Mouse (Mus musculus) spleen, adult 2 months (tissue): ENCODE measurements around the gene Tmem108. TPM values are rescaled to one million over a fixed set of nuclear protein-coding genes. Genes with fewer than 3 reads are reported as not detected.

Source experiments
- DNase-seq, 2 experiments: peaks; one replicate each; pipeline versions ENCODE4 v3.0.0 to v3.0.0-alpha.2; 2012 to 2021; ENCODE audit warnings: low spot score in 2 of 2, low read depth in 1 of 2
- H3K27ac ChIP-seq: fragments of 200-500 bp; 2 replicates; pipeline ENCODE4 v1.5.1; 2012; ENCODE audit warnings: low read length, inconsistent platforms; ENCODE audit not compliant: insufficient read depth
- H3K27me3 ChIP-seq: fragments of 200-500 bp; 2 replicates; pipeline ENCODE4 v1.6.1; 2012; ENCODE audit warnings: mild to moderate bottlenecking, moderate library complexity, low read length, inconsistent platforms; ENCODE audit not compliant: control insufficient read depth, insufficient read depth
- H3K36me3 ChIP-seq: fragments of 200-500 bp; 2 replicates; pipeline ENCODE4 v1.6.1; 2012; ENCODE audit warnings: mild to moderate bottlenecking, low read length, inconsistent platforms; ENCODE audit not compliant: control insufficient read depth, insufficient read depth
- H3K4me1 ChIP-seq: fragments of 200-500 bp; 2 replicates; pipeline ENCODE4 v1.6.1; 2011; ENCODE audit warnings: inconsistent platforms; ENCODE audit not compliant: control insufficient read depth, insufficient read depth, insufficient read length
- H3K4me3 ChIP-seq: fragments of 200-500 bp; 2 replicates; pipeline ENCODE4 v1.5.1; 2011; ENCODE audit warnings: mild to moderate bottlenecking, inconsistent platforms; ENCODE audit not compliant: insufficient read depth, insufficient read length; ENCODE audit errors: extremely low read depth
- CTCF ChIP-seq: fragments of 200-500 bp; IDR thresholded peaks from 2 replicates; pipeline ENCODE4 v1.5.1; 2011; ENCODE audit warnings: mild to moderate bottlenecking, inconsistent platforms; ENCODE audit not compliant: insufficient read depth, insufficient read length, insufficient replicate concordance; ENCODE audit errors: extremely low read depth
- POLR2A ChIP-seq: fragments of 200-500 bp; IDR thresholded peaks from 2 replicates; pipeline ENCODE4 v1.6.1; 2011; ENCODE audit warnings: low read depth, low read length, inconsistent platforms
- WGBS: fragments of 180-500 bp; shearing (Covaris S2); methylation state at CpG from one replicate; pipeline ENCODE4 v1.1.7; 2018; 5-methylcytosine and 5-hydroxymethylcytosine counted together
- polyA plus RNA-seq: library from polyadenylated mRNA; depleted of rRNA; stranded (reverse); fragments of >200 nt; gene quantifications from 2 replicates; pipeline ENCODE4 v1.2.3, GENCODE M21; 2012

The Tmem108 gene
- polyA plus RNA-seq, 1 experiment: 2.2 TPM

- 65% methylated on average over 3 of the region's 3 CpGs for WGBS
- Histone ChIP-seq H3K27ac (no peak overlapping the region), H3K4me3 (no peak overlapping the region), H3K4me1 (no peaks in the 10 kb centered on the region), H3K36me3 (no peaks in the 10 kb centered on the region), H3K27me3 (no peaks in the 10 kb centered on the region)
- TF ChIP-seq POLR2A: no peak
- no peak for TF ChIP-seq CTCF
- DNase-seq: no peak
Measured at GRCm38 (mm10) chr9:103503586-103504298, 257.9 kb downstream of the Tmem108 start.

GRCm38 (mm10) chr9:103502655-103503054 lies 259.0 kb downstream of the Tmem108 start:
- TF ChIP-seq POLR2A (no peak), CTCF (no peak)
- H3K27me3 ChIP-seq: no peaks in the 10 kb centered on the region
- 89% methylated on average over 2 of the region's 2 CpGs for WGBS
- H3K4me3 ChIP-seq: no peak overlapping the region
- no peaks in the 10 kb centered on the region for H3K36me3 ChIP-seq
- H3K27ac ChIP-seq: no peak overlapping the region
- DNase-seq: no peak
- H3K4me1 ChIP-seq: no peaks in the 10 kb centered on the region

GRCm38 (mm10) chr9:103501861-103502364 lies 259.7 kb downstream of the Tmem108 start:
- H3K36me3 ChIP-seq: no peaks in the 10 kb centered on the region
- H3K27me3 ChIP-seq: no peaks in the 10 kb centered on the region
- WGBS: 25% methylated on average over 14 of the region's 14 CpGs
- no peaks in the 10 kb centered on the region for H3K4me1 ChIP-seq
- DNase-seq: no peak
- no peak overlapping the region for H3K27ac ChIP-seq
- no peak overlapping the region for H3K4me3 ChIP-seq
- TF ChIP-seq CTCF: no peak
- no peak for TF ChIP-seq POLR2A

GRCm38 (mm10) chr9:103499366-103499765 lies 262.3 kb downstream of the Tmem108 start:
- 63% methylated on average over 18 of the region's 18 CpGs for WGBS
- H3K4me3 ChIP-seq: no peak overlapping the region
- no peaks in the 10 kb centered on the region for H3K27me3 ChIP-seq
- no peak for TF ChIP-seq POLR2A
- TF ChIP-seq CTCF: no peak
- no peak overlapping the region for H3K27ac ChIP-seq
- no peaks in the 10 kb centered on the region for H3K36me3 ChIP-seq
- no peaks in the 10 kb centered on the region for H3K4me1 ChIP-seq
- DNase-seq: no peak

GRCm38 (mm10) chr9:103498699-103499098 lies 262.9 kb downstream of the Tmem108 start:
- no peak for DNase-seq
- H3K4me1 ChIP-seq: no peaks in the 10 kb centered on the region
- no peaks in the 10 kb centered on the region for H3K27me3 ChIP-seq
- WGBS: 23% methylated on average over 8 of the region's 8 CpGs
- TF ChIP-seq POLR2A (no peak), CTCF (no peak)
- H3K36me3 ChIP-seq: no peaks in the 10 kb centered on the region
- no peak overlapping the region for H3K27ac ChIP-seq
- no peak overlapping the region for H3K4me3 ChIP-seq

- no peak for DNase-seq
- Histone ChIP-seq H3K27ac (no peak overlapping the region), H3K4me1 (peaks cover 2% of the 10 kb centered on the region; the same call in 1 of the 2 replicates), H3K4me3 (no peak overlapping the region), H3K27me3 (no peaks in the 10 kb centered on the region), H3K36me3 (no peaks in the 10 kb centered on the region)
- 64% methylated on average over 11 of the region's 11 CpGs for WGBS
- no peak for TF ChIP-seq CTCF
Measured at GRCm38 (mm10) chr9:103495391-103495790, 266.2 kb downstream of the Tmem108 start.

GRCm38 (mm10) chr9:103494346-103495020 lies 267.2 kb downstream of the Tmem108 start:
- no peaks in the 10 kb centered on the region for H3K27me3 ChIP-seq
- 57% methylated on average over 7 of the region's 7 CpGs for WGBS
- peaks cover 2% of the 10 kb centered on the region; the same call in 1 of the 2 replicates for H3K4me1 ChIP-seq
- no peak overlapping the region for H3K27ac ChIP-seq
- no peak overlapping the region for H3K4me3 ChIP-seq
- H3K36me3 ChIP-seq: no peaks in the 10 kb centered on the region
- peak in 1 of 2 experiments; percentile 56 for DNase-seq
- TF ChIP-seq CTCF: peak; percentile 84
- no peak for TF ChIP-seq POLR2A
